Mouse (Mus musculus) spleen, adult 2 months (tissue): ENCODE measurements around the gene Tmem104.
A peak's percentile ranks its signal among the peaks of the same experiment; 100 is the strongest.

ENCODE experiments used
- CTCF ChIP-seq: fragments of 200-500 bp; IDR thresholded peaks from 2 replicates; pipeline ENCODE4 v1.5.1; 2011; ENCODE audit warnings: mild to moderate bottlenecking, inconsistent platforms; ENCODE audit not compliant: insufficient read depth, insufficient read length, insufficient replicate concordance; ENCODE audit errors: extremely low read depth
- POLR2A ChIP-seq: fragments of 200-500 bp; IDR thresholded peaks from 2 replicates; pipeline ENCODE4 v1.6.1; 2011; ENCODE audit warnings: low read depth, low read length, inconsistent platforms

- TF ChIP-seq CTCF, result peak; percentile 83; the same call in 1 of the 2 replicates
- TF ChIP-seq POLR2A, result no peak
These were observed 83.0 kb downstream of the Tmem104 start for GRCm38 (mm10) chr11:115270148-115270861.
